Mouse (Mus musculus): ENCODE data around the gene AI481877.

DNA sequence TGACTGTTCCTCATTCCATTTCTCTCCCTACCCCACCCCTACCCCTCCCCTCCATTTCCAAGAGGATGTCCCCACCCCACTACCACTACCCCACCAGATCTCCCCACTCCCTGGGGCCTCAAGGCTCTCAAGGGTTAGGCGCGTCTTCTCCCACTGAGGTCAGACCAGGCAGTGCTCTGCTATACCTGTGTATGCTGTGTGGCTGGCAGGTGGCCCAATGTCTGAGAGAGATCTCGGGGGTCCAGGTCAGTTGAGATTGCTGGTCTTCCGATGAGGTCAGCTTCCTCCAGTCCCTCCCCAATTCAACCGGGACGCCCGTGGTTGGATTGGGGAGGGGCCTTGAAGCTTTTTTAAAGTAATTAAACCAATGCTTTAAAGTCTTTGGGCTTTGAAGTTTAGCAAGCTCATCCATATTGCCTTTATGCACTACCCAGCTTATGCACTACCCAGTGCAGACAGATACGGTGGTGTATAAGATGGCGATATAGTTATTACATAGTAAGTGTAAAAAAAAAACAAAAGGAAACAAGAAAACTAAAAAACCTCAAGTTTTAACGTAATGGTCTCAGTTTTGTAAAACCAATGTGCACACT, 104.4 kb downstream of the AI481877 start:
- no peak for TF ChIP-seq CHD2 (IDR thresholded peaks at IDR 0.05; ENCODE audit: low read length)
- TF ChIP-seq JUND (IDR thresholded peaks at IDR 0.05; ENCODE audit: low read depth, low read length), result no peak
- TF ChIP-seq RAD21 (IDR thresholded peaks at IDR 0.05; ENCODE audit: low read depth, low read length), result no peak
- TF ChIP-seq POLR2A (IDR thresholded peaks at IDR 0.05; ENCODE audit: control insufficient read depth in 1 of 2, insufficient read depth in 1 of 2, low read depth in 1 of 2, low read length in 2 of 2, poor library complexity in 1 of 2), result no peak
- no peak for TF ChIP-seq CTCF (IDR thresholded peaks at IDR 0.05 in 2 of 3, conservative IDR thresholded peaks at IDR 0.05 in 1 of 3; ENCODE audit: control insufficient read depth in 1 of 3, insufficient read depth in 1 of 3, low read depth in 2 of 3, low read length in 3 of 3, poor library complexity in 1 of 3, severe bottlenecking in 1 of 3)
- TF ChIP-seq HCFC1 (IDR thresholded peaks at IDR 0.05; ENCODE audit: low read depth, low read length), result no peak
- 0 out of 4 replicates have a peak, but pooled peaks of 1 of the 2 experiments have one; percentile 19 for TF ChIP-seq EP300 (IDR thresholded peaks at IDR 0.05; ENCODE audit: low read depth in 1 of 2, low read length in 2 of 2)
- TF ChIP-seq TAL1 (IDR thresholded peaks at IDR 0.05; ENCODE audit: low read length), result no peak
- no peak for TF ChIP-seq MAX (IDR thresholded peaks at IDR 0.05; ENCODE audit: low read length)
- no peak for TF ChIP-seq POLR2AphosphoS2 (IDR thresholded peaks at IDR 0.05; ENCODE audit: low read length)
- TF ChIP-seq POLR2AphosphoS5 (IDR thresholded peaks at IDR 0.05; ENCODE audit: borderline replicate concordance, low read depth, low read length), result no peak
- TF ChIP-seq TBP (IDR thresholded peaks at IDR 0.05; ENCODE audit: low read depth, low read length), result 0 out of 2 replicates have a peak, but pooled peaks have one; percentile 1
- TF ChIP-seq TCF12 (IDR thresholded peaks at IDR 0.05; ENCODE audit: low read depth, low read length), result no peak
- TF ChIP-seq USF2 (IDR thresholded peaks at IDR 0.05; ENCODE audit: borderline replicate concordance in 1 of 2, insufficient read depth in 1 of 2, low read depth in 1 of 2, low read length in 2 of 2), result no peak
